Mouse (Mus musculus): ENCODE results near the gene Hdac10. TPM values are rescaled to one million over a fixed set of nuclear protein-coding genes. Genes with fewer than 3 reads are reported as not detected.

Gene Hdac10
- polyA plus RNA-seq, 1 experiment from 2014 or later, result 9.8 TPM

- Histone ChIP-seq H3K36me3 (ENCODE audit: control insufficient read depth, insufficient read depth, low read length) (peaks cover 53% of the 10 kb centered on the region), H3K9me3 (ENCODE audit: control insufficient read depth, low read length) (no peaks in the 10 kb centered on the region), H3K9ac (ENCODE audit: low read length) (no peak overlapping the region), H3K4me1 (ENCODE audit: control insufficient read depth, insufficient read depth, low read length) (no peaks in the 10 kb centered on the region), H3K27me3 (ENCODE audit: control insufficient read depth, insufficient read depth, low read length) (no peaks in the 10 kb centered on the region), H3K4me2 (ENCODE audit: low read depth, severe bottlenecking) (no peak overlapping the region), H3K27ac (replicated peaks; ENCODE audit: low read depth, low read length) (no peak overlapping the region), H3K4me3 (ENCODE audit: low read depth, low read length) (no peak overlapping the region)
- peak; percentile 75 for DNase-seq (ENCODE audit: low spot score)
- WGBS, result 67% methylated on average over 7 of the region's 7 CpGs
- ATAC-seq (ENCODE audit: insufficient number of reproducible peaks, low FRiP score, low TSS enrichment, low read depth), result 0 out of 2 replicates have a peak, but pooled peaks have one; percentile 7
Observed at GRCm38 (mm10) chr15:89157954-89158353, 29.5 kb upstream of the Hdac10 start.

DNA sequence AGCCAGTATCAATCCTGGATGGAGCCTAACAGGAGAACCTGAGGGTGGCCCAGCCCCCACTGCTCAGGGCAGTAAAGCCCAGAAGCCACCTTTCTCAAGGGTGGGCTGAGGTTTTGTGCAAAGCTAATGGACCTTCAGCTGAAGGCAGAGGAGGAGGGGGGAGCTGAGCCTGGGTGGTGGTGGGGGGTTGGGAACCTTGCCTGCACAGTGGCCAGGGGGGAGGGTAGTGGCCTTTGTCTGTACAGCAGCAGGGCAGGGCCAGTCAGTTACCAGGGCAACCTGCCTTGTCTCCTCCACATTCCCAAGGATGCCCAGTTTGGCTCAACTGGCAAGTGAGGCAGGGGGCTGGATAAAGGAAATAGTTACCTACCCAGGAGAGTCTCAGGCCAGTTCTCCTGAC lies 23.8 kb upstream of the Hdac10 start:
- no peak for DNase-seq (ENCODE audit: low spot score)
- Histone ChIP-seq H3K9ac (ENCODE audit: low read length) (no peak overlapping the region), H3K9me3 (ENCODE audit: control insufficient read depth, low read length) (no peaks in the 10 kb centered on the region), H3K4me1 (ENCODE audit: control insufficient read depth, insufficient read depth, low read length) (peaks cover 12% of the 10 kb centered on the region), H3K27me3 (ENCODE audit: control insufficient read depth, insufficient read depth, low read length) (0 out of 2 replicates have a peak, but pooled peaks cover 7% of the 10 kb centered on the region), H3K27ac (replicated peaks; ENCODE audit: low read depth, low read length) (no peak overlapping the region), H3K4me2 (ENCODE audit: low read depth, severe bottlenecking) (no peak overlapping the region), H3K4me3 (ENCODE audit: low read depth, low read length) (no peak overlapping the region), H3K36me3 (ENCODE audit: control insufficient read depth, insufficient read depth, low read length) (peaks cover 25% of the 10 kb centered on the region)
- no peak for ATAC-seq (ENCODE audit: insufficient number of reproducible peaks, low FRiP score, low TSS enrichment, low read depth)

GRCm38 (mm10) chr15:89150041-89150390 lies 21.5 kb upstream of the Hdac10 start:
- Histone ChIP-seq H3K9me3 (ENCODE audit: control insufficient read depth, low read length) (no peaks in the 10 kb centered on the region), H3K36me3 (ENCODE audit: control insufficient read depth, insufficient read depth, low read length) (peaks cover 5% of the 10 kb centered on the region; the same call in 1 of the 2 replicates), H3K4me1 (ENCODE audit: control insufficient read depth, insufficient read depth, low read length) (peaks cover 21% of the 10 kb centered on the region), H3K4me3 (ENCODE audit: low read depth, low read length) (peak overlapping the region; percentile 67), H3K27ac (replicated peaks; ENCODE audit: low read depth, low read length) (no peak overlapping the region), H3K4me2 (ENCODE audit: low read depth, severe bottlenecking) (peak overlapping the region; percentile 96), H3K9ac (ENCODE audit: low read length) (peak overlapping the region; percentile 79; the same call in 1 of the 2 replicates), H3K27me3 (ENCODE audit: control insufficient read depth, insufficient read depth, low read length) (peaks cover 13% of the 10 kb centered on the region; the same call in 1 of the 2 replicates)
- ATAC-seq (ENCODE audit: insufficient number of reproducible peaks, low FRiP score, low TSS enrichment, low read depth), result no peak
- peak; percentile 85 for DNase-seq (ENCODE audit: low spot score)
- 2% methylated on average over 13 of the region's 13 CpGs for WGBS

DNA sequence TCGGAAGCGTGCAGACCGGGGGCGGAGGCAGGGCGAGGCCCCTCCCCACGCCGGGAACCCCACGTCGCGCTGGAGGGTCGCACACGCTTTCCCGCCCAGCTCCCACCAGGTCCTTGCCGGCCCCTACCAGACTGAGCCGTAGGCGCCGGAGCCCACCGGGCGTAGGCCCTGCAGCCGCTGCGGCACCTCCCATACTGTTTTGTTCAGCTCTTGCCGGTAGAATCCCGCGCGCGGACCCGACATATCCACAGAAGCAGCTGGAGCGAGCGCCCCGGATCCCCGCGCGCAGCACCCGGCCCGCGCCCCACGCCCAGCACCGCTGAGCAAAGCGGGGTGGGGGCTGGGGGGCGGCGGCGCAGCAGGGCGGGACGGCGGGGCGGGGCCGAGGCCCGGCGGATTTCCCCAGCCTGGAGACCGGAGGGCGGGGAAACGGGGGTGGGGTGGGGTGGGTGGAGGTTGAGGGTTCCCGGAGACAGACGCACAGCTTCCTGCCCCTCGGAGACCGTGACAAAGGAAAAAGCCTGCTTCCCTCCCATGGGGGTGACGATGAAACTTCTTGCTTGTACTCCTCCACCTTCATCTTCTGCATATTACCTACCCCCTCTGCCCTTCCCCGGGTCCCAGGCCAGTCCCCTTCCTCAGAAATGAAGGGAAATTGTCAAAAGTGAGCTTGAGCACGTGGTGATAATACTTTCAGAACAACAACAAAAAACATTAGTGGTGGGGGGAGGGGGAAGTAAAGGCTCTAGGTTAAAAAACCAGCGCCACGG lies 21.0 kb upstream of the Hdac10 start, which contains the start of gene Mapk11:
Gene Mapk11, minus strand, starts transcription at position 358 of the 770 bp plus-strand sequence.
- Histone ChIP-seq H3K27me3 (ENCODE audit: control insufficient read depth, insufficient read depth, low read length) (peaks cover 13% of the 10 kb centered on the region; the same call in 1 of the 2 replicates), H3K36me3 (ENCODE audit: control insufficient read depth, insufficient read depth, low read length) (peaks cover 3% of the 10 kb centered on the region; the same call in 1 of the 2 replicates), H3K4me2 (ENCODE audit: low read depth, severe bottlenecking) (peak within 1 kb of the TSS; percentile 96), H3K9me3 (ENCODE audit: control insufficient read depth, low read length) (no peaks in the 10 kb centered on the region), H3K4me3 (ENCODE audit: low read depth, low read length) (peak within 1 kb of the TSS; percentile 67), H3K9ac (ENCODE audit: low read length) (peak within 1 kb of the TSS; percentile 79), H3K4me1 (ENCODE audit: control insufficient read depth, insufficient read depth, low read length) (peaks cover 21% of the 10 kb centered on the region), H3K27ac (replicated peaks; ENCODE audit: low read depth, low read length) (0 out of 2 replicates have a peak within 1 kb of the TSS, but pooled peaks have one; percentile 42)
- WGBS, result under 1% methylated on average over 57 of the region's 61 CpGs
- ATAC-seq (ENCODE audit: insufficient number of reproducible peaks, low FRiP score, low TSS enrichment, low read depth) (peak; percentile 49; the same call in 1 of the 2 replicates), DNase-seq (ENCODE audit: low spot score) (peak; percentile 63)

GRCm38 (mm10) chr15:89148496-89149270 lies 20.2 kb upstream of the Hdac10 start:
- Histone ChIP-seq H3K27ac (replicated peaks; ENCODE audit: low read depth, low read length) (0 out of 2 replicates have a peak overlapping the region, but pooled peaks have one; percentile 42), H3K4me1 (ENCODE audit: control insufficient read depth, insufficient read depth, low read length) (peaks cover 21% of the 10 kb centered on the region), H3K4me2 (ENCODE audit: low read depth, severe bottlenecking) (peak overlapping the region; percentile 96), H3K9ac (ENCODE audit: low read length) (peak overlapping the region; percentile 79), H3K4me3 (ENCODE audit: low read depth, low read length) (peak overlapping the region; percentile 67), H3K27me3 (ENCODE audit: control insufficient read depth, insufficient read depth, low read length) (peaks cover 13% of the 10 kb centered on the region; the same call in 1 of the 2 replicates), H3K9me3 (ENCODE audit: control insufficient read depth, low read length) (no peaks in the 10 kb centered on the region), H3K36me3 (ENCODE audit: control insufficient read depth, insufficient read depth, low read length) (no peaks in the 10 kb centered on the region)
- ATAC-seq (ENCODE audit: insufficient number of reproducible peaks, low FRiP score, low TSS enrichment, low read depth), result no peak
- 8% methylated on average over 25 of the region's 25 CpGs for WGBS
- DNase-seq (ENCODE audit: low spot score), result no peak

DNA sequence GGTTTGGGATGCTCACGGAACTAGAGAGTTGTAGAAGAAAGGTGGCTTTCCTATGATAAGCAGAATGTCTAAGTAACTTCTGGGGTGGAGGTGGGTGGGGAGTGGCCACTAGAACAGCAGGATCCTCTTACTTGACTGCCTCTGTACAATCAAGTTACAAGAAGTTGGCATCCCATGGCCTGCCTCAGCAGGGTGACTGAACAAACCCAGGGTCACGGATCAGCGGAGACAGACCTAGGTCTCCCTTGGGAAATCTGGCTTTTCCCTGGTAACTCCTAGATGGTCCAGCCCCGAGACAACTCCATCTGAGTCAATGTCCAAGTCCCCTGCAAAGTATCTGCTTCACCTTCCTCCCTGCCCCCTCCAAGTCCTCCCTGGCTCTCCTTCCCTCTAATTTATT lies 19.4 kb upstream of the Hdac10 start:
- H3K27me3 ChIP-seq (ENCODE audit: control insufficient read depth, insufficient read depth, low read length), result peaks cover 13% of the 10 kb centered on the region; the same call in 1 of the 2 replicates
- H3K4me2 ChIP-seq (ENCODE audit: low read depth, severe bottlenecking), result no peak overlapping the region
- no peak overlapping the region for H3K9ac ChIP-seq (ENCODE audit: low read length)
- WGBS, result 55% methylated on average over 4 of the region's 4 CpGs
- no peak overlapping the region for H3K4me3 ChIP-seq (ENCODE audit: low read depth, low read length)
- H3K36me3 ChIP-seq (ENCODE audit: control insufficient read depth, insufficient read depth, low read length), result no peaks in the 10 kb centered on the region
- peaks cover 21% of the 10 kb centered on the region for H3K4me1 ChIP-seq (ENCODE audit: control insufficient read depth, insufficient read depth, low read length)
- ATAC-seq (ENCODE audit: insufficient number of reproducible peaks, low FRiP score, low TSS enrichment, low read depth) (no peak), DNase-seq (ENCODE audit: low spot score) (no peak)
- no peaks in the 10 kb centered on the region for H3K9me3 ChIP-seq (ENCODE audit: control insufficient read depth, low read length)
- H3K27ac ChIP-seq (replicated peaks; ENCODE audit: low read depth, low read length), result no peak overlapping the region

GRCm38 (mm10) chr15:89147456-89147855 lies 19.0 kb upstream of the Hdac10 start:
- H3K36me3 ChIP-seq (ENCODE audit: control insufficient read depth, insufficient read depth, low read length), result no peaks in the 10 kb centered on the region
- peaks cover 20% of the 10 kb centered on the region for H3K4me1 ChIP-seq (ENCODE audit: control insufficient read depth, insufficient read depth, low read length)
- no peak overlapping the region for H3K9ac ChIP-seq (ENCODE audit: low read length)
- peaks cover 13% of the 10 kb centered on the region; the same call in 1 of the 2 replicates for H3K27me3 ChIP-seq (ENCODE audit: control insufficient read depth, insufficient read depth, low read length)
- no peaks in the 10 kb centered on the region for H3K9me3 ChIP-seq (ENCODE audit: control insufficient read depth, low read length)
- no peak overlapping the region for H3K27ac ChIP-seq (replicated peaks; ENCODE audit: low read depth, low read length)
- ATAC-seq (ENCODE audit: insufficient number of reproducible peaks, low FRiP score, low TSS enrichment, low read depth), result no peak
- 24% methylated on average over 10 of the region's 10 CpGs for WGBS
- H3K4me3 ChIP-seq (ENCODE audit: low read depth, low read length), result peak overlapping the region; percentile 24; the same call in 1 of the 2 replicates
- H3K4me2 ChIP-seq (ENCODE audit: low read depth, severe bottlenecking), result peak overlapping the region; percentile 74
- DNase-seq (ENCODE audit: low spot score), result no peak

- 3% methylated on average over 16 of the region's 16 CpGs for WGBS
- no peak for ATAC-seq (ENCODE audit: insufficient number of reproducible peaks, low FRiP score, low TSS enrichment, low read depth)
- Histone ChIP-seq H3K4me3 (ENCODE audit: low read depth, low read length) (peak overlapping the region; percentile 24), H3K9me3 (ENCODE audit: control insufficient read depth, low read length) (no peaks in the 10 kb centered on the region), H3K27ac (replicated peaks; ENCODE audit: low read depth, low read length) (no peak overlapping the region), H3K27me3 (ENCODE audit: control insufficient read depth, insufficient read depth, low read length) (peaks cover 13% of the 10 kb centered on the region; the same call in 1 of the 2 replicates), H3K4me2 (ENCODE audit: low read depth, severe bottlenecking) (peak overlapping the region; percentile 74), H3K4me1 (ENCODE audit: control insufficient read depth, insufficient read depth, low read length) (peaks cover 16% of the 10 kb centered on the region), H3K9ac (ENCODE audit: low read length) (peak overlapping the region; percentile 37; the same call in 1 of the 2 replicates), H3K36me3 (ENCODE audit: control insufficient read depth, insufficient read depth, low read length) (no peaks in the 10 kb centered on the region)
- DNase-seq (ENCODE audit: low spot score), result peak; percentile 54
Observed at GRCm38 (mm10) chr15:89147024-89147423, 18.5 kb upstream of the Hdac10 start.

Measured in limb, embryonic 11.5 days (tissue).